Comparison of ENCODE assay signal across 9 mouse cellular contexts in genomic region chr17:3253508-3254176, GRCm38 (mm10).
DNase-seq lines count a peak whose midpoint lies in the region; ATAC-seq and TF ChIP-seq lines count a peak whose summit lies in the region.
"Had no signal": no experiment of that assay in that cellular context is flagged by ENCODE, and none has a peak within 500 bp of the region (broad histone marks: within the 10 kb centered on the region; RNA-seq: fewer than 3 reads in every experiment).

No protein-coding gene starts in this region.

- WGBS in kidney, embryonic 16.5 days, result 87% methylated on average over 10 of the region's 10 CpGs
- 67% methylated on average over 10 of the region's 10 CpGs for WGBS in forebrain, embryonic 16.5 days

- no peak for TF ChIP-seq EP300 in ES-Bruce4 (IDR thresholded peaks at IDR 0.05; ENCODE audit: insufficient read depth, low read depth, low read length)

- 0 out of 2 replicates have a peak, but pooled peaks cover 2% of the 10 kb centered on the region for H3K36me3 ChIP-seq in kidney, embryonic 16.5 days (ENCODE audit: insufficient read depth, low read length)
- H3K36me3 ChIP-seq in ES-Bruce4 (ENCODE audit: control insufficient read depth, insufficient read depth, low read length, poor library complexity, severe bottlenecking), result no peaks in the 10 kb centered on the region
- H3K36me3 ChIP-seq in forebrain, embryonic 16.5 days (ENCODE audit: control insufficient read depth, insufficient read depth), result no peaks in the 10 kb centered on the region

- no peaks in the 10 kb centered on the region for H3K9me3 ChIP-seq in kidney, embryonic 16.5 days (ENCODE audit: low read length)
- H3K9me3 ChIP-seq in ES-Bruce4 (replicated peaks; ENCODE audit: control insufficient read depth, insufficient read depth, low read length, poor library complexity, severe bottlenecking), result no peaks in the 10 kb centered on the region
- no peaks in the 10 kb centered on the region for H3K9me3 ChIP-seq in forebrain, embryonic 16.5 days (ENCODE audit: control insufficient read depth, low read length)
- H3K9me3 ChIP-seq: embryonic facial prominence, embryonic 15.5 days; neural tube, embryonic 13.5 days had no signal

- intact Hi-C loops in left cerebral cortex, postnatal 36 days (cut with DNase I), result no loop called here

- peaks cover 5% of the 10 kb centered on the region; the same call in 1 of the 2 replicates for H3K4me1 ChIP-seq in kidney, embryonic 16.5 days (ENCODE audit: insufficient read depth, low read length)
- no peaks in the 10 kb centered on the region for H3K4me1 ChIP-seq in ES-Bruce4 (ENCODE audit: control insufficient read depth, insufficient read depth, low read length)
- H3K4me1 ChIP-seq in forebrain, embryonic 16.5 days (replicated peaks; ENCODE audit: control insufficient read depth, insufficient read depth, low read length), result peaks cover 48% of the 10 kb centered on the region
- H3K4me1 ChIP-seq: embryonic facial prominence, embryonic 15.5 days had no signal

- TF ChIP-seq CTCF in ES-Bruce4 (IDR thresholded peaks at IDR 0.05; ENCODE audit: low read depth, low read length), result peak; percentile 33

- no peaks in the 10 kb centered on the region for H3K27me3 ChIP-seq in kidney, embryonic 16.5 days (ENCODE audit: insufficient read depth, low read length)
- H3K27me3 ChIP-seq in ES-Bruce4 (ENCODE audit: control insufficient read depth, insufficient read depth, low read length, poor library complexity, severe bottlenecking), result no peaks in the 10 kb centered on the region
- no peaks in the 10 kb centered on the region for H3K27me3 ChIP-seq in forebrain, embryonic 16.5 days (replicated peaks; ENCODE audit: control insufficient read depth, insufficient read depth, low read length)
- H3K27me3 ChIP-seq: embryonic facial prominence, embryonic 15.5 days; neural tube, embryonic 13.5 days had no signal

- no peak for TF ChIP-seq POLR2A in ES-Bruce4 (IDR thresholded peaks at IDR 0.05; ENCODE audit: insufficient read depth, low read length)

- DNase-seq in kidney, adult 11 months, result peak; percentile 27
- DNase-seq in ZHBTc4 (ENCODE audit: low read depth, low spot score), result peak; percentile 69
- DNase-seq in left cerebral cortex, postnatal 36 days (ENCODE audit: low spot score in 2 of 2), result peak; percentile 52
- DNase-seq in spleen, postnatal 4 days (ENCODE audit: low spot score in 2 of 2), result peak; percentile 44 to 73

- H3K9ac ChIP-seq in kidney, embryonic 16.5 days (replicated peaks; ENCODE audit: low read length), result no peak overlapping the region
- H3K9ac ChIP-seq in ES-Bruce4 (ENCODE audit: low read depth, poor library complexity, severe bottlenecking), result no peak overlapping the region
- H3K9ac ChIP-seq in forebrain, embryonic 16.5 days (replicated peaks; ENCODE audit: low read depth, low read length), result no peak overlapping the region
- H3K9ac ChIP-seq: embryonic facial prominence, embryonic 15.5 days; neural tube, embryonic 13.5 days had no signal

- H3K4me2 ChIP-seq in kidney, embryonic 16.5 days (replicated peaks; ENCODE audit: low read depth, low read length), result no peak overlapping the region
- no peak overlapping the region for H3K4me2 ChIP-seq in forebrain, embryonic 16.5 days (ENCODE audit: low read length)
- H3K4me2 ChIP-seq: embryonic facial prominence, embryonic 15.5 days; neural tube, embryonic 13.5 days had no signal

- H3K4me3 ChIP-seq in kidney, embryonic 16.5 days (ENCODE audit: low read length), result no peak overlapping the region
- H3K4me3 ChIP-seq in ES-Bruce4 (ENCODE audit: low read depth, low read length), result no peak overlapping the region
- H3K4me3 ChIP-seq in forebrain, embryonic 16.5 days (replicated peaks; ENCODE audit: low read length), result no peak overlapping the region
- H3K4me3 ChIP-seq: embryonic facial prominence, embryonic 15.5 days; neural tube, embryonic 13.5 days had no signal

- no peak for ATAC-seq in kidney, embryonic 16.5 days (ENCODE audit: low FRiP score, low TSS enrichment)
- ATAC-seq in forebrain, embryonic 16.5 days, result no peak

- no peak overlapping the region for H3K27ac ChIP-seq in kidney, embryonic 16.5 days (ENCODE audit: low read length)
- no peak overlapping the region for H3K27ac ChIP-seq in ES-Bruce4 (ENCODE audit: insufficient read depth, low read length)
- peak overlapping the region; percentile 82 for H3K27ac ChIP-seq in forebrain, embryonic 16.5 days (ENCODE audit: low read length)
- H3K27ac ChIP-seq: embryonic facial prominence, embryonic 15.5 days; neural tube, embryonic 13.5 days had no signal
